Mouse (Mus musculus): ENCODE measurements around the gene Gpalpp1. TPM values are rescaled to one million over a fixed set of nuclear protein-coding genes. Genes with fewer than 3 reads are reported as not detected.

Gpalpp1 gene
- polyA plus RNA-seq, 1 experiment = 4.7 TPM

- Histone ChIP-seq H3K79me2 (ENCODE audit: control insufficient read depth, insufficient read depth) (no peaks in the 10 kb centered on the region), H3K27me3 (ENCODE audit: control insufficient read depth, insufficient read depth, insufficient read length) (no peaks in the 10 kb centered on the region), H3ac (ENCODE audit: control insufficient read depth, insufficient read length, low read depth) (no peak overlapping the region), H3K36me3 (ENCODE audit: control insufficient read depth, insufficient read depth) (no peaks in the 10 kb centered on the region), H3K79me3 (ENCODE audit: low read depth) (no peaks in the 10 kb centered on the region), H3K4me3 (ENCODE audit: insufficient read depth, poor library complexity, severe bottlenecking) (no peak overlapping the region)
- TF ChIP-seq CEBPB (IDR thresholded peaks at IDR 0.05; ENCODE audit: low read depth) = no peak
- no peak for TF ChIP-seq MYOG (IDR thresholded peaks at IDR 0.05; ENCODE audit: control insufficient read depth, extremely low read depth, insufficient read length)
- TF ChIP-seq USF1 (IDR thresholded peaks at IDR 0.05; ENCODE audit: low read depth) = no peak
- no peak for TF ChIP-seq FOSL1 (IDR thresholded peaks at IDR 0.05; ENCODE audit: insufficient read depth, low read length, poor library complexity, severe bottlenecking)
- no peak for TF ChIP-seq MAX (IDR thresholded peaks at IDR 0.05)
- TF ChIP-seq CTCF (IDR thresholded peaks at IDR 0.05; ENCODE audit: control insufficient read depth, insufficient read depth, insufficient read length) = no peak
- TF ChIP-seq MYOD1 (IDR thresholded peaks at IDR 0.05; ENCODE audit: control insufficient read depth, insufficient read length, low read depth) = no peak
Observed at GRCm38 (mm10) chr14:76067237-76067636, 43.3 kb downstream of the Gpalpp1 start.

- Histone ChIP-seq H3K4me3 (ENCODE audit: insufficient read depth, poor library complexity, severe bottlenecking) (no peak overlapping the region), H3K79me3 (ENCODE audit: low read depth) (no peaks in the 10 kb centered on the region), H3K27me3 (ENCODE audit: control insufficient read depth, insufficient read depth, insufficient read length) (peaks cover 17% of the 10 kb centered on the region), H3K79me2 (ENCODE audit: control insufficient read depth, insufficient read depth) (no peaks in the 10 kb centered on the region), H3K36me3 (ENCODE audit: control insufficient read depth, insufficient read depth) (no peaks in the 10 kb centered on the region), H3ac (ENCODE audit: control insufficient read depth, insufficient read length, low read depth) (no peak overlapping the region)
- no peak for TF ChIP-seq CEBPB (IDR thresholded peaks at IDR 0.05; ENCODE audit: low read depth)
- no peak for TF ChIP-seq FOSL1 (IDR thresholded peaks at IDR 0.05; ENCODE audit: insufficient read depth, low read length, poor library complexity, severe bottlenecking)
- TF ChIP-seq MYOD1 (IDR thresholded peaks at IDR 0.05; ENCODE audit: control insufficient read depth, insufficient read length, low read depth) = no peak
- TF ChIP-seq CTCF (IDR thresholded peaks at IDR 0.05; ENCODE audit: control insufficient read depth, insufficient read depth, insufficient read length) = no peak
- TF ChIP-seq USF1 (IDR thresholded peaks at IDR 0.05; ENCODE audit: low read depth) = no peak
- no peak for TF ChIP-seq MYOG (IDR thresholded peaks at IDR 0.05; ENCODE audit: control insufficient read depth, extremely low read depth, insufficient read length)
- no peak for TF ChIP-seq MAX (IDR thresholded peaks at IDR 0.05)
Observed at GRCm38 (mm10) chr14:76059441-76059840, 51.1 kb downstream of the Gpalpp1 start.

GRCm38 (mm10) chr14:76053726-76054125 is 56.8 kb downstream of the Gpalpp1 start:
- H3K79me2 ChIP-seq (ENCODE audit: control insufficient read depth, insufficient read depth) = no peaks in the 10 kb centered on the region
- H3ac ChIP-seq (ENCODE audit: control insufficient read depth, insufficient read length, low read depth) = no peak overlapping the region
- H3K79me3 ChIP-seq (ENCODE audit: low read depth) = no peaks in the 10 kb centered on the region
- TF ChIP-seq CEBPB (IDR thresholded peaks at IDR 0.05; ENCODE audit: low read depth) (no peak), MAX (IDR thresholded peaks at IDR 0.05) (no peak), FOSL1 (IDR thresholded peaks at IDR 0.05; ENCODE audit: insufficient read depth, low read length, poor library complexity, severe bottlenecking) (no peak), MYOG (IDR thresholded peaks at IDR 0.05; ENCODE audit: control insufficient read depth, extremely low read depth, insufficient read length) (no peak), USF1 (IDR thresholded peaks at IDR 0.05; ENCODE audit: low read depth) (no peak), MYOD1 (IDR thresholded peaks at IDR 0.05; ENCODE audit: control insufficient read depth, insufficient read length, low read depth) (no peak), CTCF (IDR thresholded peaks at IDR 0.05; ENCODE audit: control insufficient read depth, insufficient read depth, insufficient read length) (no peak)
- no peak overlapping the region for H3K4me3 ChIP-seq (ENCODE audit: insufficient read depth, poor library complexity, severe bottlenecking)
- peaks cover 8% of the 10 kb centered on the region for H3K27me3 ChIP-seq (ENCODE audit: control insufficient read depth, insufficient read depth, insufficient read length)
- H3K36me3 ChIP-seq (ENCODE audit: control insufficient read depth, insufficient read depth) = no peaks in the 10 kb centered on the region

GRCm38 (mm10) chr14:76051966-76052365 is 58.6 kb downstream of the Gpalpp1 start:
- H3ac ChIP-seq (ENCODE audit: control insufficient read depth, insufficient read length, low read depth) = no peak overlapping the region
- no peak overlapping the region for H3K4me3 ChIP-seq (ENCODE audit: insufficient read depth, poor library complexity, severe bottlenecking)
- TF ChIP-seq CEBPB (IDR thresholded peaks at IDR 0.05; ENCODE audit: low read depth) = no peak
- TF ChIP-seq CTCF (IDR thresholded peaks at IDR 0.05; ENCODE audit: control insufficient read depth, insufficient read depth, insufficient read length) = no peak
- TF ChIP-seq MYOD1 (IDR thresholded peaks at IDR 0.05; ENCODE audit: control insufficient read depth, insufficient read length, low read depth) = no peak
- no peak for TF ChIP-seq MYOG (IDR thresholded peaks at IDR 0.05; ENCODE audit: control insufficient read depth, extremely low read depth, insufficient read length)
- no peak for TF ChIP-seq FOSL1 (IDR thresholded peaks at IDR 0.05; ENCODE audit: insufficient read depth, low read length, poor library complexity, severe bottlenecking)
- TF ChIP-seq MAX (IDR thresholded peaks at IDR 0.05) = no peak
- TF ChIP-seq USF1 (IDR thresholded peaks at IDR 0.05; ENCODE audit: low read depth) = no peak
- H3K79me2 ChIP-seq (ENCODE audit: control insufficient read depth, insufficient read depth) = no peaks in the 10 kb centered on the region
- H3K79me3 ChIP-seq (ENCODE audit: low read depth) = no peaks in the 10 kb centered on the region
- H3K36me3 ChIP-seq (ENCODE audit: control insufficient read depth, insufficient read depth) = no peaks in the 10 kb centered on the region
- no peaks in the 10 kb centered on the region for H3K27me3 ChIP-seq (ENCODE audit: control insufficient read depth, insufficient read depth, insufficient read length)

GRCm38 (mm10) chr14:76045767-76046166 is 64.8 kb downstream of the Gpalpp1 start:
- Histone ChIP-seq H3K36me3 (ENCODE audit: control insufficient read depth, insufficient read depth) (no peaks in the 10 kb centered on the region), H3K79me3 (ENCODE audit: low read depth) (no peaks in the 10 kb centered on the region), H3K27me3 (ENCODE audit: control insufficient read depth, insufficient read depth, insufficient read length) (no peaks in the 10 kb centered on the region), H3K79me2 (ENCODE audit: control insufficient read depth, insufficient read depth) (no peaks in the 10 kb centered on the region), H3K4me3 (ENCODE audit: insufficient read depth, poor library complexity, severe bottlenecking) (no peak overlapping the region), H3ac (ENCODE audit: control insufficient read depth, insufficient read length, low read depth) (no peak overlapping the region)
- no peak for TF ChIP-seq CEBPB (IDR thresholded peaks at IDR 0.05; ENCODE audit: low read depth)
- no peak for TF ChIP-seq CTCF (IDR thresholded peaks at IDR 0.05; ENCODE audit: control insufficient read depth, insufficient read depth, insufficient read length)
- no peak for TF ChIP-seq MAX (IDR thresholded peaks at IDR 0.05)
- TF ChIP-seq MYOG (IDR thresholded peaks at IDR 0.05; ENCODE audit: control insufficient read depth, extremely low read depth, insufficient read length) = no peak
- no peak for TF ChIP-seq FOSL1 (IDR thresholded peaks at IDR 0.05; ENCODE audit: insufficient read depth, low read length, poor library complexity, severe bottlenecking)
- TF ChIP-seq USF1 (IDR thresholded peaks at IDR 0.05; ENCODE audit: low read depth) = no peak
- no peak for TF ChIP-seq MYOD1 (IDR thresholded peaks at IDR 0.05; ENCODE audit: control insufficient read depth, insufficient read length, low read depth)

- TF ChIP-seq MYOD1 (IDR thresholded peaks at IDR 0.05; ENCODE audit: control insufficient read depth, insufficient read length, low read depth) (no peak), MYOG (IDR thresholded peaks at IDR 0.05; ENCODE audit: control insufficient read depth, extremely low read depth, insufficient read length) (no peak), MAX (IDR thresholded peaks at IDR 0.05) (no peak), FOSL1 (IDR thresholded peaks at IDR 0.05; ENCODE audit: insufficient read depth, low read length, poor library complexity, severe bottlenecking) (no peak), CTCF (IDR thresholded peaks at IDR 0.05; ENCODE audit: control insufficient read depth, insufficient read depth, insufficient read length) (no peak), USF1 (IDR thresholded peaks at IDR 0.05; ENCODE audit: low read depth) (no peak), CEBPB (IDR thresholded peaks at IDR 0.05; ENCODE audit: low read depth) (no peak)
- no peaks in the 10 kb centered on the region for H3K36me3 ChIP-seq (ENCODE audit: control insufficient read depth, insufficient read depth)
- H3K79me3 ChIP-seq (ENCODE audit: low read depth) = no peaks in the 10 kb centered on the region
- no peak overlapping the region for H3ac ChIP-seq (ENCODE audit: control insufficient read depth, insufficient read length, low read depth)
- H3K27me3 ChIP-seq (ENCODE audit: control insufficient read depth, insufficient read depth, insufficient read length) = no peaks in the 10 kb centered on the region
- no peak overlapping the region for H3K4me3 ChIP-seq (ENCODE audit: insufficient read depth, poor library complexity, severe bottlenecking)
- no peaks in the 10 kb centered on the region for H3K79me2 ChIP-seq (ENCODE audit: control insufficient read depth, insufficient read depth)
Observed at GRCm38 (mm10) chr14:76044164-76044557, 66.4 kb downstream of the Gpalpp1 start.
